Mouse (Mus musculus): ENCODE results near the gene Arid1a. TPM values are rescaled to one million over a fixed set of nuclear protein-coding genes. Genes with fewer than 3 reads are reported as not detected.

The Arid1a gene
- polyA plus RNA-seq, 1 experiment = 68.3 TPM

DNA sequence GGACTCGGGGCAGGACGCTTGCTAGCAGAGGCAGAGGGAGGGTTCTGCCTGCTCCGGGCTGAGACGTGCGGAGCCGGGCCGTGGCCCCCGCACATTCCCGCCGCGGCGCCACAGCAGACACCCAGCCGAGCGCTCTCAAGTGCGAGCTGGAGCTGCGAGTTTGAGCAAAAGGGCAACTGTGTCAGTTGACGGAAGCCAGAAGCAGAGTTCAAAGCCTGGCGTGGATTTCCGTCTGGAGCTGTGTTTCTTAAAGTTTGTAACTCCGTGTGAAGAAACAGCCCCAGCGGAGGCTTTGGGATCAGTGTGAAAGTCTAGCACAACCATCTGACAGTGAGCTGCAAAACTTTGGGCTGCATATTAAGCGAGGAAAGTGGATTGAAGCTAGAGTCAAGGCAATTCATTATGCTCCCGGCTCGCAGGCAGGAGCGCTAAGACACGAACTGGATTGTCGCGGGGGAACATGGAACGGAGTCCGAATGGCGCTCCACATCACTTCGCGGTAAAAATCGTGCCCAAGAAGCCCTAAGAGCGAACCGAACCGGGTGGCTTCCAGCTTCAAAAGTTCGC, 783 bp upstream of the Arid1a start:
- Histone ChIP-seq H3K4me3 (replicated peaks; ENCODE audit: extremely low read depth, low read depth, low read length) (peak overlapping the region; percentile 59), H3K4me1 (ENCODE audit: control insufficient read depth, insufficient read depth, low read length) (peaks cover 7% of the 10 kb centered on the region; the same call in 1 of the 2 replicates)
- TF ChIP-seq POLR2A (IDR thresholded peaks at IDR 0.05; ENCODE audit: borderline replicate concordance, extremely low read depth, low read depth, low read length) = peak; percentile 71; the same call in 1 of the 2 replicates
- no peak for TF ChIP-seq CTCF (IDR thresholded peaks at IDR 0.05; ENCODE audit: insufficient read depth, low read length)
- peak; percentile 88 for DNase-seq
- under 1% methylated on average over 38 of the region's 38 CpGs for WGBS

DNA sequence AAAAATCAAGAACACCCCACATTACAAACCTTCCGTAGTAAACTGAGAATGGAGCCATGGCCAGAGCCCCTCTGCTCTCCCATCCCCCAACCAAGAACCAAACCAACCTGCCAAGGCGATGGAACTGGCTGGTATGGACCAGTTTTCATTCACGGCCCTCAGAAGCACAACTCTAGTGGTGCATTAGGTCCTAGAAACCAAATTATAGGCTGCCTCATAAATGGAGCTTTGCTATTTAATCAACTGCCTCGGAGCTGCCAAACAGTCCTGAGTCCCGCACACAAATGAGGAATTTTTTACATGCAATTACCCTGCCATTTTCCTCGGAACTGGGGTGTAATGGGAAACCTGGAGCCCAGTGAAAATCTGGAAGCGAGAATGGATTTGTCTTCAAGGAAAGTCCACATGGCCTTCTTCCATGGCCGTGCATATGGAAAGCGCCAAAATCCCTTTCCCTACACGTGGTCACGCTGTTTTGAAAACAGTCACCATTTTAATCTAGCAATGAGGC, 653 bp downstream of the Arid1a start:
- H3K4me1 ChIP-seq (ENCODE audit: control insufficient read depth, insufficient read depth, low read length) = peaks cover 7% of the 10 kb centered on the region; the same call in 1 of the 2 replicates
- 20% methylated on average over 11 of the region's 11 CpGs for whole genome bisulfite sequencing
- no peak for DNase-seq
- peak overlapping the region; percentile 59 for H3K4me3 ChIP-seq (replicated peaks; ENCODE audit: extremely low read depth, low read depth, low read length)
- TF ChIP-seq CTCF (IDR thresholded peaks at IDR 0.05; ENCODE audit: insufficient read depth, low read length) (no peak), POLR2A (IDR thresholded peaks at IDR 0.05; ENCODE audit: borderline replicate concordance, extremely low read depth, low read depth, low read length) (no peak)

DNA sequence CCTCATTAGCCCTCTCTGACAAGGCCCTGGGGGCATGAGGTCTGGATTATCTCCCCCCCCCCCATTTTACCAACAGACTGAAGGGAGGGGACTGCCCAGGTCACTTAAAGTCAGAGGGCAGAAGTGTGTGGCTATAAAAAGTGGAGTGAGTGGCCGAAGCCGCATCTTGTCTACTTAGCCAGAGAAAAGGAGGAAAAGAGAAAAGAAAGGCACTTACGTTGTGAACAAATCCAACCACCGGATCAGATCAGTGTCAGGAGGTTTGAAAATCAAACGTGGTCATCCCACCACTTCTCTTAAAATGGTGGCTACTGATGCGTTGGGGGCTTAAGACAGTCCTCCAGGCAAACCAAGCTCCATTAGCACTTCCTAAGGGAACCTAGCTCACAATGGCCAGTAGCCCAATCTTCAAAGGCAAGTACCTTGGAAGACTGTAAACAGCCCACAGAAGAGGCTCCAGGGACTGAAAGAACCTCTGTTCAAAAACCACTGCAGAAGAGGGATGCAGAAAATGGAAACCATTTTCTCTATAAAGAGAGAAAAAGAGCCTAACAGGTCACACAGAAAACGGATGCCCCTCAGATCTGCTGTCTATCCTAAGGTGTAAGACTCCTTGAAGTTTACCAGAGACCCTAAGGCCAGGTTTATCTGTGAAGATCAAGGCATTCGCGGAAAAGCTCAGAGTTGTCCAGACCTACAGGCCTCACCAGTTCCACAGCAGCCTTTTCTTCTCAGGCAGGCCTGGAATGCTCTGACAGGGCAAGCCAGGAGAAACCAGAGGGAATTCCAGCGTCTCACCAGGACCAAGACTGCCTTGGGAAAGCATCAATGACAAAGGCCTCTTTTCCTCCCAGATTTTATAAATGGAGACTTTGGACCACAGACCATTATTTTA, 1.5 kb downstream of the Arid1a start:
- peaks cover 12% of the 10 kb centered on the region; the same call in 1 of the 2 replicates for H3K4me1 ChIP-seq (ENCODE audit: control insufficient read depth, insufficient read depth, low read length)
- TF ChIP-seq POLR2A (IDR thresholded peaks at IDR 0.05; ENCODE audit: borderline replicate concordance, extremely low read depth, low read depth, low read length) (no peak), CTCF (IDR thresholded peaks at IDR 0.05; ENCODE audit: insufficient read depth, low read length) (no peak)
- DNase-seq = no peak
- 40% methylated on average over 10 of the region's 10 CpGs for WGBS
- H3K4me3 ChIP-seq (replicated peaks; ENCODE audit: extremely low read depth, low read depth, low read length) = peak overlapping the region; percentile 42

DNA sequence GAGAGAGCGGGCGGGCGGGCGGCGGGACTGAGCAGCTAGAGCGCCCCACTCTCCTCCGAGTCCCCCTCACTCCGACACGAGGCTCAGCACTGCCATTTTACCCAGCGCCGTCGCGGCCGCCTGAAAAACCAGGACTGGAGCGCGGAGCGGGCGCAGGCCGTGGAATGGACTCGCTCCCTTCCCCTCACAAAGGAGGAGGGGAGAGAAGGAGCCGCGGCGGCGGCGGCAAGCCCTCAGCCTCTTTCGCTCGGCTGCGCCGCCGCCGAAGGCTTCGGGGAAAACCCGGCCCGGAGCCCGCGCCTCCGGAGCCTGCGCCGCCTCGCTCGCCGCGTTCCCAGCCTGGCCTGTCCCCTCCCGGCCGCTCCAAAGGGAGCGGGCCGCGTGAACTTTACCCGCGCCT, 2.3 kb downstream of the Arid1a start:
- Histone ChIP-seq H3K4me3 (replicated peaks; ENCODE audit: extremely low read depth, low read depth, low read length) (peak overlapping the region; percentile 42), H3K4me1 (ENCODE audit: control insufficient read depth, insufficient read depth, low read length) (peaks cover 14% of the 10 kb centered on the region)
- DNase-seq = peak; percentile 98
- 0% methylated on average over 49 of the region's 50 CpGs for WGBS
- TF ChIP-seq CTCF (IDR thresholded peaks at IDR 0.05; ENCODE audit: insufficient read depth, low read length) (no peak), POLR2A (IDR thresholded peaks at IDR 0.05; ENCODE audit: borderline replicate concordance, extremely low read depth, low read depth, low read length) (peak; percentile 78; the same call in 1 of the 2 replicates)

DNA sequence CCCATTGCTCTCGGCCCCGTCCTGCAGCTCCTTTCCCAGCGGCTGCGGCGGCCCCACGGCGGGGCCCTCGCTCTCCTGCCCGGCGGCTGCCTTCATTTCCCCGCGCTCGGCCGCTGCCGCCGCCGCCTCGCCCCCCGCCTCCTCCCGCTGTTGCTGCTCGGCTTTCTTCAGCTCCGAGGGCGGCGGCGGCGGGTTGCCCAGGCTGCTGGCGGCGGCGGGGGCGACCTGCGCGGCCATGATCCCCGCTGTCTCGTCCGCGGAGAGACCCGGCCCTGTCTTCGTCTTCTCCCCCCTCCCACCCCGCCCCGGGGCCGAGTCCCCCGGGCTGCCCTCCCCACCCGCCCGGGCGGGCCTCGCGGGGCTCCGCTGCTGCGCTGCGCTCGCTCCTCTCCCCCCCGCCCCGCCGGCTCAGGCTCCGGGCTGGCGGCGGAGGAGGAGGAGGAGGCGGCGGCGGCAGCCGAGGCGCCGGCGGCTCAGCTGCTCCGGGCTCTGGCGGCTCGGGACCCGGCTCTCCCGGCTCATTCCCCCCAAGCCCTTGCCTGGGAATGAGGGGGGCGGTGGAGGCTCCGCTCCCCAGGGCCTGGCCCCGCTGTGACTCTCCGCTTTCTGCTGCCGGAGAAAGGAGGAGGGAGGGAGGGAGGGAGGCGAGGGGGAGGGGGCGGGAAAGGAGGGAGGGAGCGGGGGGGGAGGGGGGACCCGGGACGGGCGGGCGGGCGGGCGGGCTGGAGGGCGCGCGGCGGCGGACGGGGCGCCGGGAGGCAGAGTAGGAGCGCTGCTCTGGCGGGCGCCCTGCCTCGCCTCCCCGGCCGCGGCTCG, 3.0 kb downstream of the Arid1a start:
- WGBS = 2% methylated on average over 58 of the region's 99 CpGs
- Histone ChIP-seq H3K4me1 (ENCODE audit: control insufficient read depth, insufficient read depth, low read length) (peaks cover 15% of the 10 kb centered on the region), H3K4me3 (replicated peaks; ENCODE audit: extremely low read depth, low read depth, low read length) (peak overlapping the region; percentile 76)
- no peak for TF ChIP-seq CTCF (IDR thresholded peaks at IDR 0.05; ENCODE audit: insufficient read depth, low read length)
- peak; percentile 67; the same call in 1 of the 2 replicates for TF ChIP-seq POLR2A (IDR thresholded peaks at IDR 0.05; ENCODE audit: borderline replicate concordance, extremely low read depth, low read depth, low read length)
- peak; percentile 74 for DNase-seq

DNA sequence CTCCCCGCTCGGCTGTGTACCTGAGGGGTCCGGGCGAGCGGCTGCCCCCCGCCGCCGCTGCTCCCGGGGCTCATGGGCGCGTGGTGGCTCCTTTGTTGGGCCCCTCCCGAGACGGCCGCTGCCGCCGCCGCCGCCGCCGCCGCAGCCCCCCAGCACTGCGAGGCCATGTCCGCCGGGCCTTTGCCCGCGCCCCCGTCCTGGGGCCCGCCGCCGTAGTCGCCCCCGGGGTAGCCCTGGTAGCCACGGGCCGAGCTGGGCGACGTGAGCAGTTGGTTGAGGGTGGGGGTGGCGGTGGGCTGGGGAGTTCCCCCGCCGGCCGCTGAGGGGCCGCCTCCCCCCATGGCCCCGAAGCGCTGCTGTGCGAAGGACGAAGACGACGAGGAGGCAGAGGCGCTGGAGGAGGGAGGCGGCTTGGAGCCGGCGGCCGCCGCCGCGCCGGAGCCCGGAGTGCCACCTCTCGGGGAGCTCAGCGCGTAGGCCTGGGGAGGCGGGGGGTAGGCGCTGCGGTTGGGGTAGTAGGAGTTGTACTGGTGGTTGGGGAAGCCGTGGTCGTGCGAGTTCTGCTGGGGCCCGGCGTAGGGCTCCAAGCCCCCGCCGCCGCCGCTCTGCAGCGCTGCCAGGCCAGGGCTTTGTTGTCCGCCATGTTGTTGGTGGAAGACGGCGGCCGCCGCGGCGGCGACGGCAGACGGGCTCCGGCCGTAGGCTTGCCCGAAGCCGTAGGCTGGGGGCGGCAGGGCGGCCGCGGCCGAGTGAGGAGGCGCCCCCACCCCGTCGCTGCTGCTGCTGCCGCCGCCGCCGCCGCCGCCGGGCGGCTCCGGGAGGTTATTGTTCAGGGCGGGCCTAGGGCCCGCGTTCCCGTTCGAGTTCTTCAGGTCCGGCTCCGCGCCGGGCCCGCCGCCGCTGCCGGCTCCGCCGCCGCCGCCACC, 3.9 kb downstream of the Arid1a start:
- Histone ChIP-seq H3K4me1 (ENCODE audit: control insufficient read depth, insufficient read depth, low read length) (peaks cover 21% of the 10 kb centered on the region), H3K4me3 (replicated peaks; ENCODE audit: extremely low read depth, low read depth, low read length) (peak overlapping the region; percentile 76)
- TF ChIP-seq POLR2A (IDR thresholded peaks at IDR 0.05; ENCODE audit: borderline replicate concordance, extremely low read depth, low read depth, low read length) (no peak), CTCF (IDR thresholded peaks at IDR 0.05; ENCODE audit: insufficient read depth, low read length) (no peak)
- under 1% methylated on average over 109 of the region's 121 CpGs for WGBS
- peak; percentile 66 for DNase-seq

DNA sequence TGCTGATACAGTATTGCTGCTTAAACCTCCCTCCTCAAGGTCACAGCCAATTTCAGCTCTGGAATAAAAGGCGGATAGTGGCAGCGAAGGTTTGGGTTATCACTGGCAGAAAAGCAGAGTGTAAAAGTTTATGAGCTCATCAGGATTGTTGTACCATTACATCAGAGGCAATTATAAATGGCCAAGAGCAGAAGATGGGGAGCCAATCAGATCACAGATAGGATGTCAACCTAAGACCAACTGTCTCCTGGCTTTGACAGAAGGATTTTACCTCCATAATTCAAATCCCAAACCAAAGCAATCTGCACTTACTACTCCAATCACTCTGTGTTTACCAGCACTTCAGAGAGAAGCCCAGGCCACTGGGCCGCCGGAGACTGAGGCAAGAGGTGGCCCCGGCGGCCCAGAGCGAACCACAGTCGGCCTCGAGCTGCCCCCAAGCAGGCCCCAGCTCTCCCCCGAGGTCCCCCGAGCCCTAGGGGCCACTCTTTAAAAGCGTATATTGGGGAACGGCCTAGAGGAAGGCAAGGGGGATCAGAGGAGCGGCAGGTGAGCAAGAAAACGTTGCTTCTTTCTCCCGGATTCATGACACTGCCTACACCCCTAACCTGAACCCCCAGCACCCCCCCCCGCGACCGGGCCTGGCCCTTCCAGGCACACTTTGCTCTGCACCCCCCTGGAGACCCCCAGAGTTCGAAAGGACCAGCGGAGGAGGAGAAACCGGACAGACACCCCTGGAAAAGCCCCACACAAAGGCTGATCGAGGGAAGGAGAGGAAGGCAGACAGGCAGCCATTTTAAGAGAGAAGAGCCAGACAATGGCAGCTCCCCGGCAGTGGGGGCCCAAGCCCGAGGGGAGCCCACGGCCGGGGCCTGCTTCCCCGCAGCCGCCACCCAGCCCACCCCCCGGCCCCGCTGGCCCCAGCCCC, 4.8 kb downstream of the Arid1a start:
- no peak for TF ChIP-seq CTCF (IDR thresholded peaks at IDR 0.05; ENCODE audit: insufficient read depth, low read length)
- no peak for TF ChIP-seq POLR2A (IDR thresholded peaks at IDR 0.05; ENCODE audit: borderline replicate concordance, extremely low read depth, low read depth, low read length)
- Histone ChIP-seq H3K4me3 (replicated peaks; ENCODE audit: extremely low read depth, low read depth, low read length) (peak overlapping the region; percentile 76), H3K4me1 (ENCODE audit: control insufficient read depth, insufficient read depth, low read length) (peaks cover 22% of the 10 kb centered on the region)
- DNase-seq = peak; percentile 61
- WGBS = 1% methylated on average over 31 of the region's 31 CpGs
